Mouse (Mus musculus) ovary, postnatal 14 days (tissue): ENCODE results near the gene Cxcr4.
A peak's percentile ranks its signal among the peaks of the same experiment; 100 is the strongest.
"Not testable (repeated sequence)": the region's sequence is repeated elsewhere in the genome, so short reads cannot be mapped to it uniquely, and the experiment has no call there.

Source experiments
- DNase-seq: peaks from one replicate; pipeline ENCODE4 v3.0.0; 2022; ENCODE audit warnings: low spot score

The Cxcr4 gene

DNA sequence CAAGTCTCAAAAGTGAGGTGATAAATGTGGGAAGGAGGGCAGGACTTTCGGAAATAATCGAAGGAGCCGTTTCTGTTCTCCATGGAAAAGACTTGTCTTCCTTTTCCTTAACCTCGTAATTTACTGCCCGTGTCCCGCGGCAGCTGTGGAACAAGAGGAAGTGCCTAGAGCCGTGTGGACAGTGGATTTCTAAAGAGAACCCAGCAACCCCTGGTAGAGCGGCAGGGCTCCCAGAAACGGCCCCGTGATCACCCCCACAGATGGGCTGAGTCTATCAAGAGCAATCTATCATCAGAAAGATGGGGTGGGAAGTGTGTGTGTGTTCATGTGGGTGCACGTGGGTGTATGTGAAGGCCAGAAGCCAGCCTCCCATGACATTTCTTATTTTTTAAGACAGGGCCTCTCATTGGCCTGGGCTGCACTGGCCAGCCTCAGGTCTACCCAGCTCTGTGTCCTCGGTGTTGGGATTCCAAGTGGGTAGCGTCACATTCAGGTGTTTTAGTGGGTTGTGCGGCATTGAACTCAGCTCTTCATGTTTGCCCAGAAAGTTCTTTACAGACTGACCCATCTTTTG lies 5.2 kb upstream of the Cxcr4 start:
- no peak for DNase-seq

DNA sequence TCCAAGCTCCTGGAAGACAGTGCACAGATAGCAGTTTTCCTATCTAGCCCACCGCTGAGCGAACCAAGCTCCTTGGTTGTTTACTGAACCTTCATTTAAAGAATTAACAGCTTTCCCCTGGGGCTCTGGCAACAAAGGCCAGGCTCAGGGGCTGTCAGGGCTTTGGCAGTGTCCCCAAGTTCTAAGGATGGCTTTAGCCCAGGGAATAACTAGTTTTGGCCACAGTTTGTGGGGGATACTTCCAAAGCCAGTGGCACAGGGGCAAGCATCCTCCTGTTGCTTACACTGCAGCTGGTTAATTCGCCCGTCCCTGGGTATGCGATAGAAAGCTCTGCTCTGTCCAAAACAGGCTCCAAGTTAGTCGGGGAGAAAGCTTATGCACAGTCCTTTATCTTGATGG lies 3.4 kb upstream of the Cxcr4 start:
- DNase-seq, result no peak

DNA sequence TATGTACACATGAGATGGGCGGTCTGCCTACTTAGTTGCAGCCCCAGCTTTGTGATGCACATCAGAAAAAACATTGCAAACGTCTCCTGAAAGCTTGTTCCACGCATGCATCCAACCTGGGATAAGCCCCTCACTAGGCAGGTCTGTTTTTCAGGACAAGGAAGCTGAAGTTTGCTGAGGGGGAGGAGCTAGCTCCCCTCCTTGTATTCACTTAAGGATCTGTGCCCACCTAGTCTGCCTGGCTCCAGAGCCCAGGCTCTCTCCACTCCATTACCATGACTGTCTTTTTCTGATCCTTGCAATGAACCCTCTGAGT lies 3.0 kb upstream of the Cxcr4 start:
- no peak for DNase-seq

DNA sequence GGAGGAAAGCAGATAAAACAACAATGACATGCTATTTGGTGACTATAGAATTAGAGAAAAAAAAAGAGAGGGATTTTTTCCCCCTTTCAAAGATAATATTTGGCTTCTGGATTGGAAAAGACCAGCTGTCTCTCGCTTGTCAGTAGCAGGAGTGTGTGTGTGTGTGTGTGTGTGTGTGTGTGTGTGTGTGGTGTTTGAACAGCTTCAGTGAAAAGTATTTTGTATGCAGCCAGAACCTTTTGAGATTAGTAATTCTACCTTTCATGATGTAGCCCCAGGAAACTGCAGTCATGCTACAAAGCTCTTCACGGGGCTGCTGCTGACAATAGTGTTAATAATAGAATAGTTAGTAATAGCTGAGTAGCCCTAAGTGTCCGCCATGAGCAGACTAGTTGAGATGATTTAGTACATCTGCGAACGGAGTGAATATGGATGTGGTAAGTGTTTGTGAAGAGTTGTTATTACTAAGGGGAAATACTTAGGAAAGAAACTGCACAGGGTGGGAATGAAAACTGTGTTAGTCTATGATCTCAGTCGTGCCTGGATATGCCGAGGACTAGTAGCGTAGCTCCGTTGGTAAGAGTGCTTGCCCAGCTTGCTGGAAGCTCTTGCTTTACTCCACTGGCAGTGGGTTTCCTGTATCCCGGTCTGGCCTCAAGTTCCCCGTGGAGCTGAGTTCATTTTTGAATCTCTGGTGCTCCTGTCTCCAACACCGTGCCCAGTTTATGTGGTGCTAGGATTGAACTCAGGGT lies 2.4 kb upstream of the Cxcr4 start:
- DNase-seq, result no peak

DNA sequence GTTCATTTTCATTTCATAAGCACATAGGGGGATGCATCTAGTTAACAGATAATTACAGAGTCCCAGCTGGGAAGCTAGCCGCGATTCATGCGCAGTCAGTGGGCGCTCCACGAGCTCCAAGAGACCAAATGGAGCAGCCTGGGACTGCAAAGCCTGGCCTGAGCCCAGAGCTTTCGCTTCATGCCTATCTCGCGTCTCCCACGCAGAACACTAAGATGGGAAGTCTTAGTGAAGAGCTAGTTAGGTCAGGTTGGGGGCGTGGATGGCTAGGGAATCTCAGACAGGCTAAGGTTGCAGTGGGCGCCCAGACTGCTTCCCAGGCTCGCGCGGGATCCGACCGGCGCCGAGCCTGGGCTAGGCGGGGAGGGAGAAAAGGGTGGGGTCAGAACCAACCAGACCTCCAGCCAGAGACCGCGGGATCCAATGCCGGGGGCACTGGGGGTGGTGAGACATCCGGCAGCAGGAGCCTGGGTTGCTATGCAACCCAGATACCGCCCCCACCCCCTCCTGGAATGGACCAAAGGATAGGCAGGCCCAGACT lies 938 bp upstream of the Cxcr4 start:
- DNase-seq, result no peak

DNA sequence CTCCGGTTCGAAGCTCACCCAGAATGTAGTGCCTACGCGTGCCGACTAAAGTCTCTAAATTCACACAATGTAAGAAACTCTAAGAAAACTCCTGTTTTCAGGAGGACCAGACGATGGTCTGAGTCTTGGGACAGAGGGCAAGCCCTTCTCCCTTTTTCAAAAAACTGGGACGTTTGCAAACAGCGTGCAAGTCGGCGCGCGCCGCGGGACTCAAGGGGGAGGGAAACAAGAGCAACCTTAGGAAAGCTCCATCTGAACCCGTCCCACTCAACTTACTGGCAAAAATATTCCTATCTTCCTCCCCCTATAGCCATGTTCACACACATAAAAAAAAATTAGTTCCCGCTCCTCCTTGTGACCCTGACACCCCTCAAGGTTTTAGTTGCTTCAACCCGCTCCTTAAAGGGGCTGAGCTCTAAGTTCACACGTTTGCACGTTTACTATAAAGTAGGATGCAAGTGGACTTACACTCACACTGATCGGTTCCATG lies 327 bp downstream of the Cxcr4 start:
- peak; percentile 9 for DNase-seq

DNA sequence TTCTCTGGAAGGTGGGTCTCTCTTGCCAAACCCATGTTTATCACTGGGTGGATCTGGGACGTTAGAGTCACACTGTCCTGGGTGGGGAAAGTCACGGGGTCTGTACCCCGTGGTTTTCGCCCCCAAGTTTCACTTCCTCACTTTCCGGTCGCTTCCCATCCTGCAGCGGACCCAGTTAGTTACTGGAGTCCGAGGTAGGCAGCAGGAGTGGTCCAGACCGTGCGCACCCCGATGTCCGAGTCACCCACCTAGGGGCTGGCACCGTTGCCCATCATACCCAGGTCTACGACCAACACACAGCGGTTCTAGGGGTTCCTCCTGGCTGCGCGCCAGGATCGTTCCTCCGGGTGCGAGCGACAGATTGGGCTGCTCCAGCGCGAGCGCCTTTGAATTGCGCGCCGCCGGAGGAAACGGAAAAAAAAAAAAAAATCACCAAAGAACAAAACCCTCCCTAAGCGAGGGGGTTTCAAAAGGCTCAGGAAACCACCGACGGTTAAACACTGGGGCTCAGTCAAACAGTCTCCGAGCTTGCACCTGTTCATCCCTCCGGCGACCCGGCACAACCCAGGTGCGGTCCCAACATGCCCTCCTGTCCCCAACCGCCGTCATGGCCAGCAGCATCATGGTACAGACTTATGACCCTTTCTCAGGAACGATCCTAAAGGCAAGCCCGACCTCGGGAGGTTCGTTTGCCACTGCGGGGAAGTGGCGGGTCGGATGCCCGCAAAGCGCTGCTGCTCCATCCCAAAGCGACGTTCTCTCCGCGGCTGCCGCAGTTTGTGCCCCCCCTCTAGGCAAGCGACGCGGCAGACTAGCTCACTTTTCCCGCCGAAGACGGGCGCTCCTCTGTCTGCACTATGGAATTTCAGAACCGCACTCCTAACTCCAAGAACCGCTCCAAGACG lies 1.0 kb downstream of the Cxcr4 start:
- DNase-seq, result peak; percentile 7

DNA sequence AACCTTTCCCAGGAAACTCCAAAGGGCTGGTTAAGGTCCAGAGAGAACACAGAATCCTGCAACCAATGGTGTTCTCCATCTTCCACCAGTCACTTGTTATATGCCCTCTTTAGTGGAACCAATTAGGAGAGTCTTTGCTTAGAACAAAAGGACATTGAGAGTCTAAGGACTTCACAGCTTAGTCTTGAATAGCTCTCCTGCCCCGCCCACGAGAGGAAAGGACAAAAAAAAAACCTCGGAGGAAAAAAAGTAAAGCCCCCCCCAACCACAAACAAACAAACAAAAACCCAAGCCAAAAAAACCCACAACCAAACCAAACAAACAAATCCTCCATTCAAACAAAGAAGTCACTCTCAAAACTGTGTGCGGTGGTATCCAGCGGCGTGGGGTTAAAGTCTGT lies 2.1 kb downstream of the Cxcr4 start:
- no peak for DNase-seq

DNA sequence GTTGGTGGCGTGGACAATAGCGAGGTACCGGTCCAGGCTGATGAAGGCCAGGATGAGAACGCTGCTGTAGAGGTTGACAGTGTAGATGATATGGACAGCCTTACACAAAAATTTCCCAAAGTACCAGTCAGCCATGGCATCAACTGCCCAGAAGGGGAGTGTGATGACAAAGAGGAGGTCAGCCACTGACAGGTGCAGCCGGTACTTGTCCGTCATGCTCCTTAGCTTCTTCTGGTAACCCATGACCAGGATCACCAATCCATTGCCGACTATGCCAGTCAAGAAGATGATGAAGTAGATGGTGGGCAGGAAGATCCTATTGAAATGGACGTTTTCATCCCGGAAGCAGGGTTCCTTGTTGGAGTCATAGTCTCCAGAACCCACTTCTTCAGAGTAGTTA lies 2.6 kb downstream of the Cxcr4 start:
- DNase-seq, result no peak

DNA sequence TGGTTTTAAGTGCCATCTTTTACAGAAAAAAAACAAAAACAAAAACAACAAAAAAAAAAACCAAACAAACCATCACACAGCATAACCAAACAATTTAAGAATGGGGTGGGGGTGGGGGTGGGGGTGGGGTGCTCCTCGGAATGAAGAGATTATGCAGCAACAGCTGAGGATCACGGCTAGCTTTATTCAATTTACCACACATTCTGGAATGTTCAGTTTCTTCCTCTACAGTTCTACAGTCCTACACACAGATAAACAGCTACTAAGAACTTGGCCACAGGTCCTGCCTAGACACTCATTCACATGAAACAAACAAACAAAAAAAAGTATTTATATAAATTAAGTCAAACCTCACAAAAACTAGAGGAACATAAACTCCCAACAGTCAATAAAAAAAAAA lies 3.8 kb downstream of the Cxcr4 start:
- DNase-seq, result no peak

DNA sequence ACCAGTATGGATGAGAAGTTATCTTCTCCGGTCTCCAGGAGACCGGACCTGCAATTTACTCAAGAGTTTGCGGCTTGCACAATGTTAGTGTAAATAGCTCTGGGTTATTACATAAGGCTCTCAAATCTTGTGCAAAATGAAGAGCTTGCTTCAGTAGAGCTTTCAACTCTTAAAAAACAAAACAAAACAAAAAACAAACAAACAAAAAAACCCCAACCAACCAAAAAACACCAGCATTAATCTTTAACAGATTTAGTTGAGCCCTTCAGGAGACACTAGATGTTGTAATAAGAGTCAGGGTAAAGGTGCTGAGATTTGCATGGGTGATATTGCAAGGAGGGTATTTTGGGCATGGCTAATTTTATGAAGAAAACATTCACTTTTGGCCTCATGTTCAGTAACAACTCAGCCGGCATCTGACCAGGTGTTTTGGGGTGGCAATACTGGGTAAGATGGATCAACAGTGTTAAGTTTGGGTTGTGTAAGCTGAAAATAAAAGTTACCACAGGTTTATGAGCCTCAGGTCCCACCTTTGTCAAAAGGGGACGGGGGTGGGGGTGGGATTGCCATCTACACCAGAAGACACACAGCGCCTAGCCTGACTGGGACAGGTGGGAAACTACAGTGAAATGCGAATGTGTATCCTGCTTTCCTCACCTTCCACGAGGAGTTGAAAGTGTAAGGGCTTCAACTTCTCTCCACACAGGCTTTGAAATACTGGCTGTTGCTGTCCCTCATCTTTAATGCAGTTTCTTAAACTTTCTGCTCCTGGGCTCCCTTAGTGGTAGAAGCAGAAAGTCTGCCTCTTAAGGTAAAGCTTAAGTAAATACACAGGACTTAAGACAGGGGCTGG lies 4.9 kb downstream of the Cxcr4 start:
- no peak for DNase-seq

DNA sequence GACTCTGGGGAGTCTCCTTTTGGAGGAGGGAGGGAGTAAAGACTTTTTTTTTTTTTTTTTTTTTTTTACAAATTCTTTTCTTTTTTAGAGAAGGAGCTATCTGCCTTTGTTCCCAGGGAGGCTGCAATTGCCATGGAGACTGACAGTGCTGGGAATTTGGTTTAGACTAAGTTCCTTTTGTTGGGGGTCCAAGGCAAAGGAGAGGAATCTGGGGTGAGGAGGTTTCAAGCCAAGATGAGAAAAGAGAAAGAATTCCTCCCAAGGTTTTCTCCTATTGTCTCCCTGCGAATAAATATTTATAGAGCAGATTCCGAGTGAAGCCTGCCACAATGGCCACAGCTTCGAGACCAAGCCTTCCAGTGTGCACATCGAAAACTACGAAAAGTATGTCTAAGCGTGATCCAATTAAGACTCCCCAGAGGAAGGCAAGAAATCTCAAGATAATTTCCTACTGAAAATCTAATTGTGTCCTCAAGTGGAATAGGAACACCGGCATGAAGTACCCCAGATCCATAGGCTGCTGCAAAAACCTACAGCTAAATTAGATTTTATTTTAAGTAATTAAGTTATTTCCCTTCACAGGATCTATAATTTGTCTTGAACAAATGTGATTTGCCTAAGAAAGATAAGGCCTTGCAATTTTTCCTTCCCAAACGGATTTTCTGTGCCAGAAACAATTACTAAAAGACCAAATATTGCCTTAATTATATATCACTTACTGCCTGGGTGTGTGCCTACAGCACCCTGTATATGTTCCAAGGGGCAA lies 5.7 kb downstream of the Cxcr4 start:
- no peak for DNase-seq

DNA sequence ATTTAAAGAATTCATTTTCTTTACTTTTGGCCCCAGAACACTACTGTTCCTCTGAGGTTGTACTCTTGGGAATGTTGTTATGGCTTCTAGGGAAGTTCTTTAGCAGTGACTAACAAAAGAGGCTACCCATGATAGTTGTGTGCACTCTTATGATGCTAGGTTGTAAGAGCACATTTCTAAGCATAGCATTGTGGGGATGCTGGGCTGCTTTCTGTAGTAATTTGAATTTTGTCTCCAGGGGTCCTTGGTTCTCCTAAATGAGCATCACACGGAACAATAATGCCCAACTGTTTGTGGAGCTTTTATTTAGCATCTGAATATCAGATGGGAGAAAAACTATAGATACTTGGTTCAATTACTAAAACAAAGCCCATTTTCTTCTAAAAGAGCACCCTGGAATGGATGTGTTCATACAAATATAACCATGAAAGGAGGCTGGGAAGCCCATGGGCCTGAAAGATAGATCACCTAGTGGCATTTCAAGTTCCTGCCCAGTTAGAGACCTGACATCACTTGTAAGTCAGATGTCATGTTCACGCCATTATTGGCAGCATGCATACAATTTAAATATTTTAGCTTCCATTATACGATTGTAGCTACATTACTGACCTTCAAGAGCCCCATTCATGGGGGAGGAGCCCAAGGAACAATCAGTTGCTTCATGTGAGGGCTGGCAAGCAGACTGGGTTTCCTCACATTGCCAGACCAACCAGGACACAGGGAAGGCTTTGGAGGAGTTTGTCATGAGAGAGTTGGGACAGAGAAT lies 6.5 kb downstream of the Cxcr4 start:
- DNase-seq, result no peak

DNA sequence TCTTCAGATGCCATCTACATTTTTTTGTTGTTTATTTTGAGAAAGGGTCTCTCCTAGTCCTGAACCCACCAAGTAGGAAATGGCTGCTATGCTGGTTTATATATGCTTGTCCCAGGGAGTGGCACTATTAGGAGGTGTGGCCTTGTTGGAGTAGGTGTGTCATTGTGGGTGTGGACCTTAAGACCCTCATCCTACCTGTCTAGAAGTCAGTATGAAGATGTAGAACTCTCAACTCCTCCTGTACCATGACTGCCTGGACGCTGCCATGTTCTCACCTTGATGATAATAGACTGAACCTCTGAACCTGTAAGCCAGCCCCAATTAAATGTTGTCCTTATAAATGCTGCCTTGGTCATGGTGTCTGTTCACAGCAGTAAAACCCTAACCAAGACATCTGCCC lies 7.4 kb downstream of the Cxcr4 start:
- not testable (repeated sequence) for DNase-seq

DNA sequence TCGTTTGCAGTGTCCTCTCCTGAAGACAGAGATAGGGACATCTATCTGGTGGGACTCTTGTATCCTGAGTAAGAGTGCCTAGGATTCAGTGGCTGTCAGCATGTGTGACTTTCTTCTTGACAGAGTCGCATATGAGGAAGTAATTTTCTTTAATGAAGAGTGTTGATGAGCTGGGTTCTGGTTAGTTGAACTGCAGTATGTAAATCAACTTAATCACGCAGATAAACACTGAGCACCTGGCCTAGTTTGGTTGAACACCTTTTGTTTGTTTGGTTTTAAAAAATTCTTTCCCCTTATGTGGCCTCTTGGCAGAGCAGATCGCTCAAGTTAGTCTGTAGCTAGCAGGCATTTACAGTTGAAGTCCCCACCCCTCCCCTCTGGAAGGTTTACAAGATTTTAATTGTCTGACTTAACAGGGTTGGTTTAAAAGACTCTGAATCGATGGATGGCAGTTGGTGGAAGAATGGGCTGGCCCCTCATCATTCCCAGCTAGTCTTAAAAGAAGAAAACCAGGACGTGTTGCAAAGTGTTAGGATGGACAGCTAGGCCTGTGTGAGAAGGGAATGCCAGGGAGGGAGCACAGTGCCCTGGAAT lies 8.7 kb downstream of the Cxcr4 start:
- DNase-seq, result no peak

DNA sequence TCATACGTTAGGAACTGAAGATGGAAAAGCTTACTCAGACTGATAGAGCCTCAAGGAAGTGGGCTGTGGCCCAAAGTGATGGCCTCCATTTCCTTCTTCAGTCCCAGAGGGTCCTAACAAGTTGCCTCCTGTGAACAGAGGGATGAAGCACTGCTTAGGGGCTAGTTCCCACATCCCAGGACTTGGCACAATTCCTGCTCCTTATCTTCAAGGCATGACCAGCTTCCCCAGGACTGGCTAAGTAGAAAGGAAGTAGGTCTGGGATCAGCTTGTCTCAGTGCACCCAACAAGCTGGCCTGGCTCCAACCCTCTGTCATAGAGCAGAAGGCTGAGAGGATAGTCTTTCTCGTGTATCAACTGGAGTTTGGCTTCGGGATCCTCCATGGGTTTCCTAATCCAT lies 11.8 kb downstream of the Cxcr4 start:
- DNase-seq, result no peak

DNA sequence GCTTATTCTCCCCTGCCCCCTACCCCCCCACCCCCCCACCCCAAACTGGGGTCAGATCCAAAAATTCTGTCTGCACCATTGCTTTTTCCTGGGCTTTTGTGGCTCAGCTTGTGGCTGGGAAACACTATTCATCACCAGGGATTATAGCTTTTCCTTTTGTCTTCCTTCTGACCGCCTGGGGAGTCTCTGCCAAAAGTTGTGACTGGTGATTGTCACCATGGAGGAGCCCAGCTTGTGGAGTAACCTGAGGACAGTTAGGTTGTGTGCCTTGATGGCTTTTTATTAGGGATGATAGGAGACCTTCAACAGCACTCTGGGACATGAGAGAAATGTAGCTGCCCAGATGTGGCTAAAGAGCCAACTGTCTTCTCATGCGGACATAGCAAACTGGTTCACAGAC lies 13.6 kb downstream of the Cxcr4 start:
- DNase-seq, result no peak

DNA sequence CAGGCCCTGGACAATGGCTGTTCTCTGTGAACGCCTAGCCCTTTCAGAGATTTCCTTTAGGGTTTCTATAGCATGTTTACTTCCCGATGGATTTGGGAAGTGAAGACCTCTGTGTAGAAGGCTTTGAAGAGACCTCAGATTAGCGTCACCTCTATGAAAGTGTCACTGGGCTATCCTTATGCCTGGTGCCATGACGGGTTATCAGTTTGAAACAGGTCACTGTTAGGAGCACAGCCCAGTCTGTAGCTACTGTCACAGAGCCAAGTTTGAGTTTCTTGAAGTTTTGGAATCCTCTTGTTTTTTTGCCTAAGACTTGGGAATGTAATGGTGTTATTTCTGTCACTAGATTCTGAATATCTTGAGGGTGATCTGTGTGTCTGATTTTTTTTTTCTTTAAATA lies 17.0 kb downstream of the Cxcr4 start:
- DNase-seq, result no peak

DNA sequence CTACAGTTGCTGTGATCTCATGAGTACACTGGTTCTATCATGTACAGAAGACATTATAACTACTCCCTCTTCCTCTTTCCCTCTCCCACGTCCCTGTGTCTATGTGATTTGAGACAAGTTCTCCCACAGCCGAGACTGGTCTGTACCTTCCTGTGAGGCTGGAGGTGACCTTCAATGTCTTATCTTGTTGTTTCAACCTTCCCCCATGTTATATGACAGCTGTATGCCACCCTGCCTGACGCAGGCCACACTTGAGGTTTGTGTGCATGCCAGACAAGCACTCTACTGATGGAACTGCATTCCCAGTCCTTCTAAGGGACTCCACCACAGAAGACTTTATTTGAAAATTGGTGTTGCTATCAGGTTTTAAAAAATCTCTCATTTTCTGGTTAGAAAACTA lies 21.1 kb downstream of the Cxcr4 start:
- no peak for DNase-seq
